Mouse (Mus musculus) embryonic facial prominence, embryonic 12.5 days (tissue): ENCODE results near the gene Mthfd2. TPM values are rescaled to one million over a fixed set of nuclear protein-coding genes. Genes with fewer than 3 reads are reported as not detected.

Source experiments
- ATAC-seq: fragments of 200-750 bp; cut with Nextera tagmentation; 2 replicates; pipeline ENCODE4 v1.8.0; 2017; ENCODE audit not compliant: insufficient number of reproducible peaks, insufficient read depth, low FRiP score, low TSS enrichment
- H3K27ac ChIP-seq: fragments of 300-500 bp; sonication (generic); 2 replicates; pipeline ENCODE4 v1.5.1; 2016; ENCODE audit warnings: mild to moderate bottlenecking
- H3K27me3 ChIP-seq: fragments of 300-500 bp; sonication (generic); 2 replicates; pipeline ENCODE4 v1.6.1; 2016; ENCODE audit warnings: mild to moderate bottlenecking, moderate library complexity
- H3K36me3 ChIP-seq: fragments of 300-500 bp; sonication (generic); 2 replicates; pipeline ENCODE4 v1.6.1; 2016; ENCODE audit warnings: mild to moderate bottlenecking
- H3K4me1 ChIP-seq: fragments of 300-500 bp; sonication (generic); 2 replicates; pipeline ENCODE4 v1.6.1; 2016
- H3K4me2 ChIP-seq: fragments of 300-500 bp; sonication (generic); replicated peaks from 2 replicates; pipeline ENCODE4 v1.6.1; 2016; ENCODE audit warnings: mild to moderate bottlenecking, moderate library complexity
- H3K4me3 ChIP-seq: fragments of 300-500 bp; sonication (generic); 2 replicates; pipeline ENCODE4 v1.5.1; 2016; ENCODE audit warnings: mild to moderate bottlenecking
- H3K9ac ChIP-seq: fragments of 300-500 bp; sonication (generic); 2 replicates; pipeline ENCODE4 v1.6.1; 2016; ENCODE audit warnings: mild to moderate bottlenecking, moderate library complexity
- H3K9me3 ChIP-seq: fragments of 300-500 bp; sonication (generic); 2 replicates; pipeline ENCODE4 v1.6.1; 2016; ENCODE audit warnings: mild to moderate bottlenecking, moderate library complexity
- WGBS: fragments of 180-500 bp; shearing (Covaris S2); methylation state at CpG from one replicate; pipeline ENCODE4 v1.1.7; 2016; 5-methylcytosine and 5-hydroxymethylcytosine counted together
- polyA plus RNA-seq: library from polyadenylated mRNA; unstranded; fragments of >200 nt; fragmentation: Nextera tagmentation; extraction: Ambion mirVana; gene quantifications from 2 replicates; pipeline ENCODE4 v1.2.1, GENCODE M21; 2016

The Mthfd2 gene
- polyA plus RNA-seq, result 36.4 and 39.7 TPM in 2 replicates

GRCm38 (mm10) chr6:83325525-83326393, at the start of gene Mthfd2, which contains the start of gene Mob1a:
Gene Mthfd2, minus strand, starts transcription at chr6:83325908.
Gene Mob1a, plus strand, starts transcription at chr6:83326016.
- H3K27me3 ChIP-seq, result no peaks in the 10 kb centered on the region
- H3K27ac ChIP-seq, result peak within 1 kb of the TSS; percentile 90
- H3K9me3 ChIP-seq, result no peaks in the 10 kb centered on the region
- WGBS, result 1% methylated on average over 63 of the region's 65 CpGs
- H3K36me3 ChIP-seq, result peaks cover 7% of the 10 kb centered on the region
- H3K4me1 ChIP-seq, result peaks cover 14% of the 10 kb centered on the region
- peak within 1 kb of the TSS; percentile 91 for H3K4me3 ChIP-seq
- peak within 1 kb of the TSS; percentile 95 for H3K9ac ChIP-seq
- ATAC-seq, result peak; percentile 96
- H3K4me2 ChIP-seq, result peak within 1 kb of the TSS; percentile 65

DNA sequence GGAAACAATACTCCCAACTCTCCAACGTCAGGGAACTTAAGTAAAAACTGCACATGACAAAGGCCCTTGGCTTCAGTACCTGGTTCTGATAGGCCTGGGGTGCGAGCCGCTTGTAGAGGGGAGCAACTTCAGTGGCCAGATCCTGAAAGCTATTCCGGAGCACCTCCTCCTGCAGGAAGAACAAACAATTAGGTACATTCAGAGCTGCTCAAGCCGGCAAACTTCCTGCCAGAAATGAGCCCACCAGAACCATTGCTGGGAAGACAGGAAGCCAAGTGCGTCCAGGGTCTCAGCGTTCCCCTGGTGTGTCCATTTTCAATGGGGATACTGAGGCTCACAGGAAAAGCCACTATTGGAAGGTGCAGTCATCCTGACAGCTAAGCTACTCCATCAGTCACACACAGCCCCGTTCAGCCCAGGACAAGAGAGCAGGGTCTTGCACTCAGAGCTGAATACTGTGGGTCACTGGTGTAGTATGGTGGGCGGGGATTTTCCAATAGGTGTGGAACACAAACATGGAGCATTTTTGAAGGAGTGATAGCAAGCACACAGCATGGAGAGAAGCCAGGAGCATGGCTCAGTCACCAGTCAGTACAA, 48.1 kb upstream of the Mthfd2 start:
- H3K36me3 ChIP-seq, result peaks cover 99% of the 10 kb centered on the region
- WGBS, result 85% methylated on average over 9 of the region's 9 CpGs

GRCm38 (mm10) chr6:83371350-83371749, 45.6 kb upstream of the Mthfd2 start:
- WGBS, result 82% methylated on average over 3 of the region's 3 CpGs
- Histone ChIP-seq H3K9me3 (no peaks in the 10 kb centered on the region), H3K36me3 (peaks cover 97% of the 10 kb centered on the region), H3K4me1 (no peaks in the 10 kb centered on the region), H3K4me2 (no peak overlapping the region), H3K4me3 (no peak overlapping the region), H3K27me3 (no peaks in the 10 kb centered on the region), H3K27ac (no peak overlapping the region), H3K9ac (no peak overlapping the region)
- no peak for ATAC-seq

More for the DNA sequence above, 48.1 kb upstream of the Mthfd2 start:
- H3K4me2 ChIP-seq, result no peak overlapping the region
- ATAC-seq, result no peak
- H3K9me3 ChIP-seq, result no peaks in the 10 kb centered on the region
- H3K27ac ChIP-seq, result no peak overlapping the region
- no peaks in the 10 kb centered on the region for H3K27me3 ChIP-seq
- H3K9ac ChIP-seq, result no peak overlapping the region
- no peak overlapping the region for H3K4me3 ChIP-seq
- no peaks in the 10 kb centered on the region for H3K4me1 ChIP-seq

DNA sequence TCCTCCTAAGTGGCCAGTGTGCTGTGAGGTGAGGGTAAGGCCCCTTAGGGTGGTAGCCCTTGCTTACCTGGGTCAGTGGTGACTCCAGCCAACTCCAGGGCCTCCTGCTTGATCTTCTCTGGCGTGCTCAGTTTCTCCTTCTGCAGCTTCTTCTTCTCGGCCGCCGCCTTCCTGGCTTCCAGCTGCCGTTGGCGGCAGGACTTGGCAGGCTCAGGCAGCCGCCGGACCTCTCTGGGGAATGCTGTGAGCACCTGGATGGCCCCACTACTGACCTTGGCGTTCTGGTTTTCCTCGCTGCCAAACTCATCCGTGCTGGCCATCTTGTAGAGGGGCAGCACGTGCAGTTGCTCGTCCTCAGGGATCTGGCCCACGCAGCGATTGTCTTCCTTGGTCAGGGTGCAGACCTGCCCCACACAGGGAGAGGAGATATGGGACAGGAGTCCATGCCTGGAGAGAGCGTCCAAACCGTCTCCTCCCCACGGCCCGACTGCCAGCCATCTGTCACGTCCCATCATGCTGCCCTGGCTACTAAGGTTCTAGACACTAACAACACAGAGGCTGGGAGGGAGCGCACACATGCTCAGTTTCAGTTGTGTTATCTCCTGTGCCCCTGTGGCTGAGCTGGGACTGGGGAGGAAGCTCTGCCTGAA, 44.7 kb upstream of the Mthfd2 start:
- Histone ChIP-seq H3K4me1 (no peaks in the 10 kb centered on the region), H3K4me2 (no peak overlapping the region), H3K36me3 (peaks cover 92% of the 10 kb centered on the region), H3K27ac (no peak overlapping the region), H3K9ac (no peak overlapping the region), H3K4me3 (no peak overlapping the region), H3K27me3 (no peaks in the 10 kb centered on the region), H3K9me3 (no peaks in the 10 kb centered on the region)
- WGBS, result 92% methylated on average over 21 of the region's 21 CpGs
- no peak for ATAC-seq

DNA sequence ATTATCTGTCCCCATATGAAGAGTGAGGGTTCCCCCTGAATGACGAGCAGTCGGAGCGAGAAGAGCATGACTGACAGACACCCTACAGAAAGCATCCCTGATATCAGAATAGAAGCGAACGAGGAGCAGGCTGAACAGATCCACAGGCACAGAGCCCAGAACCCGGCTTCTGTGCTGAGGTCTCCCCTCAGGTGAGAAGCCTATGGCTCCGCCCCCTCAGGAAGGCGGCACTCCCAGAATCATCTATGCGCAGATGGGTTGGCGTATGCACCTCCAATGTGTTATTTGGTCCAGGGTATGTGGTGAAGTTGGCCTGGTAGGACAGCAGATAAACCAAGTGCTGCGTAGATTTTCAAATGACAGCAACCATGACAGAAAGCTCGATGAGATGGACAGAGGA, 37.4 kb upstream of the Mthfd2 start:
- no peak overlapping the region for H3K9ac ChIP-seq
- 90% methylated on average over 12 of the region's 12 CpGs for whole genome bisulfite sequencing
- no peak overlapping the region for H3K4me2 ChIP-seq
- no peaks in the 10 kb centered on the region for H3K9me3 ChIP-seq
- no peaks in the 10 kb centered on the region for H3K4me1 ChIP-seq
- H3K27ac ChIP-seq, result no peak overlapping the region
- ATAC-seq, result no peak
- peaks cover 60% of the 10 kb centered on the region for H3K36me3 ChIP-seq
- H3K4me3 ChIP-seq, result no peak overlapping the region
- H3K27me3 ChIP-seq, result no peaks in the 10 kb centered on the region

DNA sequence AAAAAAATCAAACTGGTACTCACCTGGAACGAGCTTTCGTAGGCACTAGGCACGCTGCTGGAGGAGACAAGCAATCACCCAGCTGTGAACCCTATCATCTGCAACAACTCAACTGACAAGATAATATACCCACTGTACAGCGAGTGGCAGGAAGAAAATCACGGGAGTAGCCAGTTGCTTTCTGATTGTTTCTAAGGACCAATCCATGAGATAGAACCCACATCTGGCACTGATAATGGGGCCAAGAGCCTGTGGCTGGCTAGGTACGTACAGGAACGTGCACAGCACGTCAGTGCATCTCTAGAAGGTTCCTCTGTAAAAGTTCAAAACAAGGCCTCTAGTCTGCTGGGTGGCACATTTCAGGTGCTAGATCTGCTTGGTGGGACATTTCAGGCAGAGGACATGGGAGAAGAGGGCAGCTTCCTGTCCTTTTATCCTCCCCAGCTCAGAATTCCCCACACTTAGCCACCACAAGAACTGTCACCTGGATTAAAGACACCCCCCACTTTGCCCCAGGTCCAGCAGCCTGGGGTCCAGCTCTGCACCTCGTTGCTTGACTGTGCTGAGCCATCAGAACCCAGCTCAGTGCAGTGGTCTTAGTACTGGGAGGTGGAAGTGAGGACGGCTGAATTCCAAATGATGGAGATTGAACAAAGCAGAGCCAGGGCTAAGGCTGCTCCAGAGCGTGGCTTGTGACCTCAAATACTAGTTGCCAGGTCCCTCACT, 36.0 kb upstream of the Mthfd2 start:
- H3K9me3 ChIP-seq, result no peaks in the 10 kb centered on the region
- no peak overlapping the region for H3K4me3 ChIP-seq
- H3K4me2 ChIP-seq, result no peak overlapping the region
- no peaks in the 10 kb centered on the region for H3K4me1 ChIP-seq
- ATAC-seq, result no peak
- 64% methylated on average over 11 of the region's 11 CpGs for WGBS
- H3K27me3 ChIP-seq, result no peaks in the 10 kb centered on the region
- H3K36me3 ChIP-seq, result peaks cover 58% of the 10 kb centered on the region
- H3K27ac ChIP-seq, result no peak overlapping the region
- no peak overlapping the region for H3K9ac ChIP-seq

DNA sequence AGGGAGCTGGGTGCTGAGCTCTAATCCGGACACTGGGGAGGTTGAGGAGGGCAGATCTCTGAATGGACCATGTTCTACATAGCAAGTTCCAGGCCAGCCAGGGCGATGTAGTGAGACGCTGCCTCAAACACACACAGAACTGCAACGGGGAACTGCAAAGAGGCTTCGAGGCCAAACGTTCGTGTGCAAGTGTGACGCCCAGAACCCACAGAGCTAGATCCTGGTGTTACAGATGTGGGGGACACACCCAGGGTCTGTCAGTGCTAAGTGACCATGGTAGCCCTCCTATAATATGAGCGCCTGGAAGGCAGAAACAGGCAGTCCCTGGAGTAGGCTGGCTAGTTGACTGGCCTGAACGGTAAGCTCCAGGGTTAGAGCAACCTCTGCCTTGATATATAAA, 31.7 kb upstream of the Mthfd2 start:
- 93% methylated on average over 10 of the region's 10 CpGs for WGBS
- Histone ChIP-seq H3K36me3 (peaks cover 71% of the 10 kb centered on the region), H3K4me3 (no peak overlapping the region), H3K27me3 (no peaks in the 10 kb centered on the region), H3K9me3 (no peaks in the 10 kb centered on the region), H3K4me1 (no peaks in the 10 kb centered on the region), H3K27ac (no peak overlapping the region), H3K9ac (no peak overlapping the region), H3K4me2 (no peak overlapping the region)
- no peak for ATAC-seq

DNA sequence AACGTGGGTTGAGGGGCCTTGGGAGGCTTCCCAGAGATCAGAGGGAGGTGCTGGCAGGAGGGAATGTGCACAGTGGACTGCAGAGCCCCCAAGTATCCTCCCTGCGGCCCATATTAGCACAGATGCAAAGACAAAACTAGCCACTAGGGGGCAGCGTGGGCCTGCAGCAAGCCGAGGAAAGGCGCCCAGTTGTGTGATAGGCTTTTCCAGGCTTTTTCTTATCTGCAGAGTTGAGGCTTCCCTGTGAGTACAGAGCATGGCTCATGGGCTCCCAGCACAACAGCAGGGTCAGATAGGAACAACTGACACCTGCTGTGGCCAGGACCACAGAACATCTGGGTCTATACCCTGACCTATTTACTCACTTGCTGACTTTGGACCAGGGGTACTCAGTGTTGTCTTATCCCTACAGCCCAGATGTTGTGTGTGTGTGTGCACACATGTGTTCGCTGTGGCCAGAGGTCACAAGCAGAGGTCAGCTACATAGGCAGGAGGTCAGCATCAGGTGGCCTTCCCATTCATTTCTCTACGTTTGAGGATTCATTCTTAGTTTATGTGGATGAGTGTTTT, 30.9 kb upstream of the Mthfd2 start:
- Histone ChIP-seq H3K4me2 (no peak overlapping the region), H3K27ac (no peak overlapping the region), H3K4me1 (no peaks in the 10 kb centered on the region), H3K27me3 (no peaks in the 10 kb centered on the region), H3K9ac (no peak overlapping the region), H3K4me3 (no peak overlapping the region), H3K36me3 (peaks cover 68% of the 10 kb centered on the region), H3K9me3 (no peaks in the 10 kb centered on the region)
- ATAC-seq, result no peak
- WGBS, result 21% methylated on average over 7 of the region's 7 CpGs

DNA sequence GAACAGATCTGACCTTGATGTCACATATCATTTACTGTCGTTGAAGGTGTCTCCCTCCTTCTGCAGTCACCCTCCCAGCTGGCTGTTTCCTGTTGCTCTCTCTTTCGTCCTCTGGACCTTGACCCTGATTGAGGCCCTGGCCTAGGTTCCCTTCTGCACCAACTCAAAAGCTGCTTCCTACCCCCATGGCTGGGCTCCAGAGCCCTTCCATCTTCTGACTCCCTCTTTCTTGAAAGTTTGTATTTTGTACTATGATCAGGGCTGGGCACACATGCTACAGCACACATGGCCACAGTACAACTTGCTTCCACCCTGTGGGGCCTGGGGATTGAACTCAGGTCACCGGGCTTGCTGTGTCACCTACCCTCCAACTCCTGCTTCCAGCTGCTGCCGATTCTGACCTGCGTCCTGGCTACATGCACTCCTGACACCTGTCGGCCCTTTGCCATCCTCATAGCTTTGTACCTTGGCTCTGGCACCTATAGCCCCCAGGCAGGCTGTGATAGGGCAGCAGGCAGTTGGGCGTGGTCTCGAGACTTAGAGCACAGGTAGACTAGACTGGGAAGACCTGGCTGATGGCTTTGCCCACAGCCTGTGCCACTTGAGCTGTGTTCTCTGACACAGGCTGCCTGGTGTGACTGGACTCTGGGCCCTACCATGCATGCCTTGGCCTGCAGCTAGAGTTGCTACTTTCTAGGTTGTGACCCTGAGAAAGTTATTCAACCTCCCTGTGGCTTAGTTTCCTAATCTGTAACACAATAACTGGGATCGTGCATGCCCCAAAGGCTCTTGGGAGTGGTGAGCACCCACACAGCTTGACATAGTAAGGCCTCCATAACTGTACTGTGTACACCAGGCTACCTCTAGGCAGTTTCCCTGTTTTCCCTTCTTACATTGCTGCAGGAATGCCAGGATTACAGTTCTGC, 29.4 kb upstream of the Mthfd2 start:
- no peak overlapping the region for H3K4me3 ChIP-seq
- H3K9me3 ChIP-seq, result no peaks in the 10 kb centered on the region
- WGBS, result 80% methylated on average over 9 of the region's 9 CpGs
- no peak overlapping the region for H3K27ac ChIP-seq
- H3K9ac ChIP-seq, result no peak overlapping the region
- no peaks in the 10 kb centered on the region for H3K27me3 ChIP-seq
- H3K4me1 ChIP-seq, result peaks cover 3% of the 10 kb centered on the region
- ATAC-seq, result no peak
- H3K4me2 ChIP-seq, result no peak overlapping the region
- peaks cover 59% of the 10 kb centered on the region for H3K36me3 ChIP-seq

DNA sequence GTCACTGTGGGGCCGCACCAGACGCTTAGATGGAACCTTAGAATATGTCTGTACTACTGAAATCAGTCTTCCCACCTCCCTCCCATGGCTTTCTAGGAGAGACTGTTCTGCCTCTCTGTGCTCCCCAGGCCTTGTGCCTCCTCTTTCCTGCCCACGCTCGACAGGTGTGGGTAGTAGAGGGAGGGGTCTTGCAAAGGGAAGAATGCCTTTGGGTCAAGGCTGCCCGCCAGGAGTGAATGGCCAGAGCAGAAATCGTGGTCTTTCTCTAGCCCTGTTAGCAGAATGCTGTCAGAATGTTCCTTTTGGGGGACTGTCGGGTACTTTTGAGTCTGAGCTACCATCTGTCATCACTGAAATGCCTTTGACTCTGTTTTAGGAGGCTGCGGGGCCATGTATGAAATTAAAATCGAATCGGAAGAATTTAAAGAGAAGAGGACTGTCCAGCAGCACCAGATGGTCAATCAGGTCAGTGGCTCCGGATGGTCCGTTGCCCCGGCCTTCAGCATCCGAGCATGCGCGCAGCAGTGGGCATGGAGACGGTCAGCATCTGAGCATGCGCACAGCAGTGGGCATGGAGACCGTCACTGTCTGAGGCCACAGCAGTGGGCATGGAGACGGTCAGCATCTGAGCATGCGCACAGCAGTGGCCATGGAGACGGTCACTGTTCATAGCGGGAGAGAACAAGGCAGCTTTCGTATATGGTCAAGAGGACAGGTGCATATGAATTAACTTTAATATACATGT, 27.1 kb upstream of the Mthfd2 start:
- 91% methylated on average over 24 of the region's 24 CpGs for WGBS
- Histone ChIP-seq H3K36me3 (peaks cover 39% of the 10 kb centered on the region), H3K4me3 (no peak overlapping the region), H3K27me3 (no peaks in the 10 kb centered on the region), H3K27ac (no peak overlapping the region), H3K9ac (no peak overlapping the region), H3K4me2 (no peak overlapping the region), H3K4me1 (peaks cover 13% of the 10 kb centered on the region), H3K9me3 (no peaks in the 10 kb centered on the region)
- no peak for ATAC-seq
